Mouse (Mus musculus) MEL (cell line): ENCODE measurements around the gene Gm21977. TPM values are rescaled to one million over a fixed set of nuclear protein-coding genes. Genes with fewer than 3 reads are reported as not detected.
"Not testable (repeated sequence)": the region's sequence is repeated elsewhere in the genome, so short reads cannot be mapped to it uniquely, and the experiment has no call there.

Experiments used
- DNase-seq: peaks from one replicate; pipeline ENCODE4 v3.0.0; 2011; ENCODE audit warnings: low read depth, low spot score
- H3K27ac ChIP-seq: 2 replicates; pipeline ENCODE4 v1.5.1; 2012; ENCODE audit warnings: low read depth, mild to moderate bottlenecking, control low read depth, low read length, moderate library complexity; ENCODE audit not compliant: control insufficient read depth
- H3K27me3 ChIP-seq, 2 experiments: fragments of 150-350 bp in 1 of 2; sonication (generic) in 1 of 2; 2 replicates each; pipeline ENCODE4 v1.6.1; 2012; ENCODE audit warnings: low read length in 2 of 2, mild to moderate bottlenecking in 2 of 2, improper control_type of control experiment in 1 of 2, moderate library complexity in 1 of 2; ENCODE audit not compliant: insufficient read depth in 2 of 2, control insufficient read depth in 1 of 2
- H3K36me3 ChIP-seq, 2 experiments: 2 replicates each; pipeline ENCODE4 v1.6.1; 2012 to 2014; ENCODE audit warnings: low read length in 2 of 2, improper control_type of control experiment in 1 of 2, inconsistent platforms in 1 of 2, mild to moderate bottlenecking in 1 of 2; ENCODE audit not compliant: insufficient read depth in 2 of 2, control insufficient read depth in 1 of 2
- H3K4me1 ChIP-seq, 2 experiments: fragments of 150-350 bp in 1 of 2; sonication (generic) in 1 of 2; 2 replicates each; pipeline ENCODE4 v1.6.1; 2012; ENCODE audit warnings: low read length in 2 of 2, improper control_type of control experiment in 1 of 2, mild to moderate bottlenecking in 1 of 2; ENCODE audit not compliant: insufficient read depth in 2 of 2, control insufficient read depth in 1 of 2
- H3K4me3 ChIP-seq, 2 experiments: fragments of 150-350 bp in 1 of 2; sonication (generic) in 1 of 2; 2 replicates each; pipeline ENCODE4 v1.5.1; 2012; ENCODE audit warnings: low read depth in 2 of 2, low read length in 2 of 2, mild to moderate bottlenecking in 2 of 2, moderate library complexity in 2 of 2, control low read depth in 1 of 2, improper control_type of control experiment in 1 of 2; ENCODE audit not compliant: control insufficient read depth in 1 of 2, insufficient read depth in 1 of 2
- H3K79me2 ChIP-seq: 2 replicates; pipeline ENCODE4 v1.6.1; 2012; ENCODE audit warnings: mild to moderate bottlenecking, low read length, moderate library complexity; ENCODE audit not compliant: control insufficient read depth, poor library complexity, insufficient read depth
- H3K9ac ChIP-seq: 2 replicates; pipeline ENCODE4 v1.6.1; 2012; ENCODE audit warnings: low read depth, mild to moderate bottlenecking, control low read depth, low read length, moderate library complexity; ENCODE audit not compliant: control insufficient read depth, poor library complexity, severe bottlenecking
- H3K9me3 ChIP-seq: fragments of 150-350 bp; sonication (generic); replicated peaks from 2 replicates; pipeline ENCODE4 v1.6.1; 2012; ENCODE audit warnings: mild to moderate bottlenecking, low read length, improper control_type of control experiment, moderate library complexity; ENCODE audit not compliant: insufficient read depth
- polyA plus RNA-seq, 2 experiments: library from polyadenylated mRNA; stranded (reverse) in 1 of 2; unstranded in 1 of 2; fragments of >175 nt in 1 of 2; fragments of >200 nt in 1 of 2; gene quantifications; 2 replicates each; pipeline versions ENCODE4 v1.2.1 to v1.2.4; 2012; ENCODE audit warnings: low replicate concordance in 2 of 2, low read depth in 1 of 2; ENCODE audit not compliant: insufficient read length in 2 of 2, insufficient read depth in 1 of 2, missing spikeins in 1 of 2
- total RNA-seq: library from RNA; depleted of rRNA; stranded (reverse); fragments of 300-350 nt; gene quantifications from 2 replicates; pipeline ENCODE4 v1.2.3, GENCODE M21; 2012; rRNA removed

Gm21977 gene
- total RNA-seq (not detected in 2 replicates), polyA plus RNA-seq (not detected)

DNA sequence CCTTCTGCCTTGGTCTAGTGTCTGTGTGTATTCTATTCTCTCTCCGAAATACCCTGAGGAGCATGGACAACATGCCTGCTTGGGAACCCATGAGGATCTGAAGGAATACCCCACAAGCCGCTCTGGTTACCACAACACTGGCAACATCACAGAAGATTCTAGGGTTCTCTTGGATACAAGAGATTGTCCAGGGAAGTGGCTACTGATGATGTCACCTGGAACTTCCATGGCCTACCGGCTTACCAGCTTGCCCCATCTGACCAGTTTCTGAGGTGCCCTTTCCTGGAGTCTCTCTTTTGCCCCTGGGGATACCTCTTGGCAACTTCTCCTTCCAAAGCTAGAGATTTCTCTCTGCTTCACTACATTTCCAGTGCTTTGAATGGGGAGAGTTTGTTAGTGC is at the start of gene Gm21977:
Gm21977 (minus strand) TSS at position 101 of the 400 bp plus-strand sequence.
- H3K27ac ChIP-seq, DNase-seq, H3K9me3 ChIP-seq, H3K27me3 ChIP-seq, H3K9ac ChIP-seq, H3K4me1 ChIP-seq, H3K36me3 ChIP-seq, H3K79me2 ChIP-seq, H3K4me3 ChIP-seq: not testable (repeated sequence)

Other genes with a start within 250 kb of the Gm21977 start
- gene Gm3633, start 211.6 kb downstream of the Gm21977 start, total RNA-seq = not detected in 2 replicates
- gene Gm3633, start 211.6 kb downstream of the Gm21977 start, polyA plus RNA-seq = not detected
- not detected in 2 replicates for gene Gm10378, start 197.5 kb downstream of the Gm21977 start, total RNA-seq
- gene Gm10378, start 197.5 kb downstream of the Gm21977 start, polyA plus RNA-seq = not detected
- gene Gm3015, start 84.7 kb downstream of the Gm21977 start, total RNA-seq = not detected in 2 replicates
- not detected for gene Gm3015, start 84.7 kb downstream of the Gm21977 start, polyA plus RNA-seq
- not detected in 2 replicates for gene Gm10377, start 55.5 kb downstream of the Gm21977 start, total RNA-seq
- not detected for gene Gm10377, start 55.5 kb downstream of the Gm21977 start, polyA plus RNA-seq
- not detected in 2 replicates for gene Gm8082, start 140.1 kb upstream of the Gm21977 start, total RNA-seq
- gene Gm8082, start 140.1 kb upstream of the Gm21977 start, polyA plus RNA-seq = not detected
- gene Gm10376, start 162.2 kb upstream of the Gm21977 start, total RNA-seq = not detected in 2 replicates
- not detected for gene Gm10376, start 162.2 kb upstream of the Gm21977 start, polyA plus RNA-seq
- gene Gm8094, start 223.2 kb upstream of the Gm21977 start, total RNA-seq = not detected in 2 replicates
- gene Gm8094, start 223.2 kb upstream of the Gm21977 start, polyA plus RNA-seq = not detected
- gene Gm8104, start 247.1 kb upstream of the Gm21977 start, total RNA-seq = not detected in 2 replicates
- gene Gm8104, start 247.1 kb upstream of the Gm21977 start, polyA plus RNA-seq = not detected